Mouse (Mus musculus): ENCODE results near the gene Lat.
A peak's percentile ranks its signal among the peaks of the same experiment; 100 is the strongest.

DNA sequence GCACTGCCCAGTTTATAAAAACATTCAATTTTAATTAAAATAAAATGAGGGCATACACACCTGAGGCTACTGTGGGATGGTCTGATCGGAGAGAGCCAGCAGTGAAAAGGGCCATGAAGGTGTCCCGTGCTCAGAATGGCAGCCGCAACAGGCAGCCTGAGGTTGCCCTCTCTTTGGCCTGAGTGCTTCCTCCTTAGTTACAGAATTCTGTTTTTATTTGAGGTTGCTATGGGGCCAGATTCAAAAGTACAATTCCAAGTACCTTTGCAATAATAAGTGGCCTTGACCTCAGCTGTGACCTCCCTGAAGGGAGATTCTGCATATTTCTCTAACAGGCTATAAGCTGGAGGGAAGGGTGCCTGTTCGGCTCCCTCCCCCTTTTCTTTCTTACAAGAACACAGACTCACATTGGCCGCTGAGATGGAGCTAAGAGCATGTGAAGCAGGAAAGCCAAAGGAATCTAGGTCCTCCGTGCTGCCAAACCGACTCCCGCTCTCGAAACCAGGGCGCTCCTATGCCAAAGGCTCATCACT lies 17.9 kb downstream of the Lat start:
- TF ChIP-seq CTCF (IDR thresholded peaks at IDR 0.05; ENCODE audit: control insufficient read depth, insufficient read depth, insufficient replicate concordance, low read depth, low read length), result no peak
- peak; percentile 47; the same call in 1 of the 2 replicates for TF ChIP-seq POLR2A (IDR thresholded peaks at IDR 0.05; ENCODE audit: control insufficient read depth, low read depth, low read length)
